Mouse (Mus musculus) MEL (cell line): ENCODE measurements around the gene Zmynd10.

Source experiments
- CTCF ChIP-seq, 3 experiments: IDR thresholded peaks in 2 of 3; conservative IDR thresholded peaks in 1 of 3; 2 replicates each; pipeline ENCODE4 v1.5.1; 2011 to 2012; ENCODE audit warnings: low read length in 3 of 3, low read depth in 2 of 3, mild to moderate bottlenecking in 2 of 3, improper control_type of control experiment in 1 of 3, inconsistent platforms in 1 of 3, mixed read lengths in 1 of 3, moderate library complexity in 1 of 3; ENCODE audit not compliant: control insufficient read depth in 1 of 3, insufficient read depth in 1 of 3, poor library complexity in 1 of 3, severe bottlenecking in 1 of 3
- POLR2A ChIP-seq, 2 experiments: IDR thresholded peaks; 2 replicates each; pipeline ENCODE4 v1.6.1; 2011 to 2012; ENCODE audit warnings: low read length in 2 of 2, mild to moderate bottlenecking in 2 of 2, control low read depth in 1 of 2, improper control_type of control experiment in 1 of 2, low read depth in 1 of 2, moderate library complexity in 1 of 2; ENCODE audit not compliant: control insufficient read depth in 1 of 2, insufficient read depth in 1 of 2, poor library complexity in 1 of 2
- USF1 ChIP-seq: IDR thresholded peaks from 2 replicates; pipeline ENCODE4 v1.6.1; 2014; ENCODE audit warnings: low read depth, mild to moderate bottlenecking, inconsistent platforms, low read length, improper control_type of control experiment, moderate library complexity
- ZC3H11A ChIP-seq: IDR thresholded peaks from 2 replicates; pipeline ENCODE4 v1.6.1; 2012; ENCODE audit warnings: low read depth, mild to moderate bottlenecking, inconsistent platforms, low read length, improper control_type of control experiment

- TF ChIP-seq ZC3H11A (no peak), POLR2A (IDR thresholded peaks at IDR 0.05; ENCODE audit: control insufficient read depth in 1 of 2, insufficient read depth in 1 of 2, low read depth in 1 of 2, low read length in 2 of 2, poor library complexity in 1 of 2) (no peak), CTCF (IDR thresholded peaks at IDR 0.05 in 2 of 3, conservative IDR thresholded peaks at IDR 0.05 in 1 of 3; ENCODE audit: control insufficient read depth in 1 of 3, insufficient read depth in 1 of 3, low read depth in 2 of 3, low read length in 3 of 3, poor library complexity in 1 of 3, severe bottlenecking in 1 of 3) (no peak), USF1 (no peak)
Observed at GRCm38 (mm10) chr9:107593101-107593976, 46.2 kb downstream of the Zmynd10 start.
